Mouse (Mus musculus): ENCODE data around the gene Eif2ak4. TPM values are rescaled to one million over a fixed set of nuclear protein-coding genes. Genes with fewer than 3 reads are reported as not detected.

The Eif2ak4 gene
- polyA plus RNA-seq, 1 experiment from 2014 or later: 14.2 TPM

- peaks cover 19% of the 10 kb centered on the region for H3K4me1 ChIP-seq
- H3K9me3 ChIP-seq: no peaks in the 10 kb centered on the region
- no peak for DNase-seq (ENCODE audit: extremely low spot score, low spot score)
- no peaks in the 10 kb centered on the region for H3K36me3 ChIP-seq (replicated peaks)
- no peak overlapping the region for H3K4me3 ChIP-seq
- H3K27me3 ChIP-seq (ENCODE audit: poor library complexity, severe bottlenecking): peaks cover 66% of the 10 kb centered on the region
- H3K27ac ChIP-seq: no peak overlapping the region
These were observed 12.5 kb upstream of the Eif2ak4 start for GRCm38 (mm10) chr2:118375931-118376330.

- H3K9me3 ChIP-seq: no peaks in the 10 kb centered on the region
- H3K27ac ChIP-seq: no peak overlapping the region
- DNase-seq (ENCODE audit: extremely low spot score, low spot score): no peak
- H3K4me3 ChIP-seq: no peak overlapping the region
- no peaks in the 10 kb centered on the region for H3K4me1 ChIP-seq
- 62% methylated on average over 1 of the region's 1 CpGs for WGBS
- no peaks in the 10 kb centered on the region for H3K36me3 ChIP-seq (replicated peaks)
- H3K27me3 ChIP-seq (ENCODE audit: poor library complexity, severe bottlenecking): peaks cover 28% of the 10 kb centered on the region
These were observed 8.7 kb upstream of the Eif2ak4 start for GRCm38 (mm10) chr2:118379756-118380155.

- no peaks in the 10 kb centered on the region for H3K36me3 ChIP-seq (replicated peaks)
- peaks cover 6% of the 10 kb centered on the region for H3K4me1 ChIP-seq
- peaks cover 3% of the 10 kb centered on the region; the same call in 1 of the 2 replicates for H3K27me3 ChIP-seq (ENCODE audit: poor library complexity, severe bottlenecking)
- 76% methylated on average over 5 of the region's 5 CpGs for WGBS
- DNase-seq (ENCODE audit: extremely low spot score, low spot score): no peak
- no peaks in the 10 kb centered on the region for H3K9me3 ChIP-seq
- H3K27ac ChIP-seq: no peak overlapping the region
- no peak overlapping the region for H3K4me3 ChIP-seq
These were observed 5.0 kb upstream of the Eif2ak4 start for GRCm38 (mm10) chr2:118383387-118383786.

GRCm38 (mm10) chr2:118389569-118389968 is 1.2 kb downstream of the Eif2ak4 start:
- WGBS: 79% methylated on average over 3 of the region's 3 CpGs
- no peak for DNase-seq (ENCODE audit: extremely low spot score, low spot score)
- no peaks in the 10 kb centered on the region for H3K27me3 ChIP-seq (ENCODE audit: poor library complexity, severe bottlenecking)
- no peaks in the 10 kb centered on the region for H3K9me3 ChIP-seq
- H3K4me3 ChIP-seq: peak overlapping the region; percentile 74
- peaks cover 21% of the 10 kb centered on the region for H3K4me1 ChIP-seq
- no peak overlapping the region for H3K27ac ChIP-seq
- H3K36me3 ChIP-seq (replicated peaks): no peaks in the 10 kb centered on the region

- Histone ChIP-seq H3K4me1 (peaks cover 21% of the 10 kb centered on the region), H3K4me3 (no peak overlapping the region), H3K27me3 (ENCODE audit: poor library complexity, severe bottlenecking) (no peaks in the 10 kb centered on the region), H3K27ac (no peak overlapping the region), H3K9me3 (peaks cover under 1% of the 10 kb centered on the region), H3K36me3 (replicated peaks) (no peaks in the 10 kb centered on the region)
- no peak for DNase-seq (ENCODE audit: extremely low spot score, low spot score)
- 90% methylated on average over 5 of the region's 5 CpGs for WGBS
These were observed 1.7 kb downstream of the Eif2ak4 start for GRCm38 (mm10) chr2:118390072-118390471.

GRCm38 (mm10) chr2:118391201-118391600 is 2.8 kb downstream of the Eif2ak4 start:
- no peak overlapping the region for H3K27ac ChIP-seq
- peaks cover 6% of the 10 kb centered on the region; the same call in 1 of the 2 replicates for H3K36me3 ChIP-seq (replicated peaks)
- no peak for DNase-seq (ENCODE audit: extremely low spot score, low spot score)
- no peaks in the 10 kb centered on the region for H3K27me3 ChIP-seq (ENCODE audit: poor library complexity, severe bottlenecking)
- WGBS: 87% methylated on average over 5 of the region's 5 CpGs
- H3K9me3 ChIP-seq: peaks cover 11% of the 10 kb centered on the region
- H3K4me1 ChIP-seq: peaks cover 21% of the 10 kb centered on the region
- no peak overlapping the region for H3K4me3 ChIP-seq

- WGBS: 91% methylated on average over 5 of the region's 5 CpGs
- Histone ChIP-seq H3K9me3 (peaks cover 12% of the 10 kb centered on the region), H3K4me3 (no peak overlapping the region), H3K4me1 (peaks cover 3% of the 10 kb centered on the region; the same call in 1 of the 2 replicates), H3K27me3 (ENCODE audit: poor library complexity, severe bottlenecking) (no peaks in the 10 kb centered on the region), H3K27ac (no peak overlapping the region), H3K36me3 (replicated peaks) (peaks cover 23% of the 10 kb centered on the region)
- DNase-seq (ENCODE audit: extremely low spot score, low spot score): no peak
These were observed 11.3 kb downstream of the Eif2ak4 start for GRCm38 (mm10) chr2:118399751-118400150.

GRCm38 (mm10) chr2:118401834-118402727 is 13.7 kb downstream of the Eif2ak4 start:
- Histone ChIP-seq H3K4me1 (peaks cover 3% of the 10 kb centered on the region; the same call in 1 of the 2 replicates), H3K27ac (no peak overlapping the region), H3K36me3 (replicated peaks) (peaks cover 28% of the 10 kb centered on the region), H3K9me3 (no peaks in the 10 kb centered on the region), H3K27me3 (ENCODE audit: poor library complexity, severe bottlenecking) (no peaks in the 10 kb centered on the region), H3K4me3 (no peak overlapping the region)
- 74% methylated on average over 5 of the region's 5 CpGs for WGBS
- DNase-seq (ENCODE audit: extremely low spot score, low spot score): no peak

GRCm38 (mm10) chr2:118404336-118404735 is 15.9 kb downstream of the Eif2ak4 start:
- WGBS: 88% methylated on average over 5 of the region's 5 CpGs
- Histone ChIP-seq H3K27ac (no peak overlapping the region), H3K4me3 (no peak overlapping the region), H3K27me3 (ENCODE audit: poor library complexity, severe bottlenecking) (no peaks in the 10 kb centered on the region), H3K36me3 (replicated peaks) (peaks cover 38% of the 10 kb centered on the region), H3K4me1 (peaks cover 3% of the 10 kb centered on the region; the same call in 1 of the 2 replicates), H3K9me3 (no peaks in the 10 kb centered on the region)
- DNase-seq (ENCODE audit: extremely low spot score, low spot score): no peak

- Histone ChIP-seq H3K36me3 (replicated peaks) (peaks cover 40% of the 10 kb centered on the region), H3K27ac (no peak overlapping the region), H3K4me1 (peaks cover 3% of the 10 kb centered on the region; the same call in 1 of the 2 replicates), H3K9me3 (no peaks in the 10 kb centered on the region), H3K27me3 (ENCODE audit: poor library complexity, severe bottlenecking) (no peaks in the 10 kb centered on the region), H3K4me3 (no peak overlapping the region)
- DNase-seq (ENCODE audit: extremely low spot score, low spot score): no peak
- WGBS: 93% methylated on average over 4 of the region's 4 CpGs
These were observed 17.1 kb downstream of the Eif2ak4 start for GRCm38 (mm10) chr2:118405568-118405967.

- H3K4me3 ChIP-seq: no peak overlapping the region
- WGBS: 75% methylated on average over 2 of the region's 2 CpGs
These were observed 18.4 kb downstream of the Eif2ak4 start for GRCm38 (mm10) chr2:118406811-118407210.

GRCm38 (mm10) chr2:118408336-118408895 is 20.0 kb downstream of the Eif2ak4 start:
- 91% methylated on average over 4 of the region's 4 CpGs for WGBS
- Histone ChIP-seq H3K36me3 (replicated peaks) (peaks cover 60% of the 10 kb centered on the region), H3K27me3 (ENCODE audit: poor library complexity, severe bottlenecking) (no peaks in the 10 kb centered on the region), H3K27ac (no peak overlapping the region), H3K4me1 (no peaks in the 10 kb centered on the region), H3K9me3 (no peaks in the 10 kb centered on the region), H3K4me3 (no peak overlapping the region)
- DNase-seq (ENCODE audit: extremely low spot score, low spot score): no peak

More at GRCm38 (mm10) chr2:118406811-118407210, 18.4 kb downstream of the Eif2ak4 start:
- Histone ChIP-seq H3K9me3 (no peaks in the 10 kb centered on the region), H3K27ac (no peak overlapping the region), H3K27me3 (ENCODE audit: poor library complexity, severe bottlenecking) (no peaks in the 10 kb centered on the region), H3K4me1 (peaks cover 1% of the 10 kb centered on the region; the same call in 1 of the 2 replicates), H3K36me3 (replicated peaks) (peaks cover 46% of the 10 kb centered on the region)
- no peak for DNase-seq (ENCODE audit: extremely low spot score, low spot score)

- Histone ChIP-seq H3K9me3 (no peaks in the 10 kb centered on the region), H3K4me1 (no peaks in the 10 kb centered on the region), H3K27me3 (ENCODE audit: poor library complexity, severe bottlenecking) (no peaks in the 10 kb centered on the region), H3K4me3 (no peak overlapping the region), H3K27ac (no peak overlapping the region), H3K36me3 (replicated peaks) (peaks cover 77% of the 10 kb centered on the region)
- DNase-seq (ENCODE audit: extremely low spot score, low spot score): no peak
- 93% methylated on average over 11 of the region's 11 CpGs for WGBS
These were observed 24.4 kb downstream of the Eif2ak4 start for GRCm38 (mm10) chr2:118412821-118413220.

Measured in forebrain, embryonic 10.5 days (tissue).